Mouse (Mus musculus): Measurements from ENCODE around the gene Ccr10.
"Not testable (repeated sequence)": the region's sequence is repeated elsewhere in the genome, so short reads cannot be mapped to it uniquely, and the experiment has no call there.

Ccr10 gene

GRCm38 (mm10) chr11:101125008-101125407 is 50.2 kb downstream of the Ccr10 start:
- DNase-seq (ENCODE audit: low spot score in 2 of 2), result not testable (repeated sequence)

- not testable (repeated sequence) for DNase-seq (ENCODE audit: low spot score in 2 of 2)
Observed at GRCm38 (mm10) chr11:101124494-101124893, 50.7 kb downstream of the Ccr10 start.
